Mouse (Mus musculus): ENCODE measurements around the gene Tspan12.

Tspan12 gene

DNA sequence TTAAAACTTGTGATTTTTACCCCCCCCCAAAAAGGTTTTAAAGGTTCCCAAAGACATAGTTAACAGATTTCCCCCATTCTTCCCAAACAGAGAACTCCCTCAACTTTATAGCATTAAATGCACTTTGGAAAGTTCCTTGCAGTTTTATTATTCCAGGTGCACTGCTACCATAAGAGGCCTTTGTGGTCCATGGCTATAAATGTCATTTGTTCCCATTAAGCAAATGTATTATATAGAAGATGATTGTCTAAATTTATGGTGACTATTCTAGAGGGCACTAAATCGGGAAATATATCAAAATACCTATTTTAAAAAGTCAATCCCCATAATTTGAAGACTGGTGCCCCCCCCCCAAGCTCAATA lies 82.9 kb downstream of the Tspan12 start:
- no peak for DNase-seq (ENCODE audit: low spot score)

GRCm38 (mm10) chr6:21768745-21769446 lies 83.4 kb downstream of the Tspan12 start:
- no peak for DNase-seq (ENCODE audit: low spot score)

- DNase-seq (ENCODE audit: low spot score) = no peak
Observed at GRCm38 (mm10) chr6:21767787-21768221, 84.5 kb downstream of the Tspan12 start.

- DNase-seq (ENCODE audit: low spot score) = no peak
Observed at GRCm38 (mm10) chr6:21747536-21747935, 104.8 kb downstream of the Tspan12 start.

- no peak for DNase-seq (ENCODE audit: low spot score)
Observed at GRCm38 (mm10) chr6:21744615-21745266, 107.6 kb downstream of the Tspan12 start.

DNA sequence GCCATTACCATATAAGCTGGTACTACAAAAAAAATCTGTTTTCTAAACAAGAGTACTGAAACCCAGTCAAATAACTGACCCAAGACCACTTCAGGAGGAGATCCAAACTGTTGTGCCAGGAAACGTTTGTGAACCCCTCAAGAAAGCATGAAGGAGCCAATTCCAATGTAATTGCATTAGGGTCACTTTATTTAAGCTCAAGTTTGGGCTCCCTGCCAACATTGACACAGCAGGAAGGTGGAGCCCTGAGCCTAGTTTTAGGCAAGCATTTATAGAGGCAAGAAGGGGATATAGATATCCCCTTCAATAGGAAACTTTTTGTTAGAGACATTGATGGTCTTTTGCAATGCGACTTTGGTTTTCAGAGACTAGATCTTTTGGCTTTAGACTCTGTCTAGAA lies 111.7 kb downstream of the Tspan12 start:
- DNase-seq (ENCODE audit: low spot score) = no peak

- DNase-seq (ENCODE audit: low spot score) = no peak
Observed at GRCm38 (mm10) chr6:21722238-21722637, 130.1 kb downstream of the Tspan12 start.
